Mouse (Mus musculus) kidney, adult 18-20 months (tissue): ENCODE results near the gene F11r.

Experiments used
- DNase-seq: peaks from one replicate; pipeline ENCODE4 v3.0.0; 2021

Gene F11r

DNA sequence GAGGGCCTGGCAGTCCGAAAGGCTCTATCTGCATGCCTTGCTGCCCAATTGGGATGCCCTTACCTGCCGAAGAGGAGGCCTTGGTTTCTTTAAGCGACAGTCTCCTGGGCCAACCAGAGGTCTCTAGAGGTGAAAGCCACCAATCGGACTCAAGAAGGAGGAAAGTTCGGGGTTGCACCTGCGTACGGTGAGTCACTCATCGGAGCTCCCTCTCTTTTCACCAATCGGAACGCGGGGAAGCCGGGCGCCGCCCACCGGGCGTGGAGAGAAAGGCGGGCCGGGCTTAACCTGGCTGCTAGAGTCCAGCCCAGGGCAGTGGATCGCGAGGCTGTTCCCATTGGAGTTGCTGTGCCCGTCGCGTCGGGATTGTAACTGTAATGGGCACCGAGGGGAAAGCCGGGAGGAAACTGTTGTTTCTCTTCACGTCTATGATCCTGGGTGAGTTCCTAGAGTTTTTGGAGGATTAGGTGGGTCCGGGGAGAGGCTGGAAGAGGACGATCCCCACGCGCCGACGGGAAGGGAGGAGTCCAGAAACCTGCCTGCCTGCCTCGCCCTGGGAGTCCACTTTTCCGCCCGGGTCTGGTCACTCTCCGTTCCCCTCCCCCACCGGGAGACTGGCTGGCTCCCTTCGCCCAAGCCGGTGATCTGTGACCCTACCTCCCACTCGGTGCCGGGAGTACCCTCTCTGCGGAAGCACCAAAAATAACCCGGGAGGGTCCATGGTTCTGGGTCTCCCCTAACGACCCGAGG, at the start of gene F11r:
F11r (plus strand) TSS at position 272 of the 750 bp plus-strand sequence.
- DNase-seq, result peak; percentile 97

DNA sequence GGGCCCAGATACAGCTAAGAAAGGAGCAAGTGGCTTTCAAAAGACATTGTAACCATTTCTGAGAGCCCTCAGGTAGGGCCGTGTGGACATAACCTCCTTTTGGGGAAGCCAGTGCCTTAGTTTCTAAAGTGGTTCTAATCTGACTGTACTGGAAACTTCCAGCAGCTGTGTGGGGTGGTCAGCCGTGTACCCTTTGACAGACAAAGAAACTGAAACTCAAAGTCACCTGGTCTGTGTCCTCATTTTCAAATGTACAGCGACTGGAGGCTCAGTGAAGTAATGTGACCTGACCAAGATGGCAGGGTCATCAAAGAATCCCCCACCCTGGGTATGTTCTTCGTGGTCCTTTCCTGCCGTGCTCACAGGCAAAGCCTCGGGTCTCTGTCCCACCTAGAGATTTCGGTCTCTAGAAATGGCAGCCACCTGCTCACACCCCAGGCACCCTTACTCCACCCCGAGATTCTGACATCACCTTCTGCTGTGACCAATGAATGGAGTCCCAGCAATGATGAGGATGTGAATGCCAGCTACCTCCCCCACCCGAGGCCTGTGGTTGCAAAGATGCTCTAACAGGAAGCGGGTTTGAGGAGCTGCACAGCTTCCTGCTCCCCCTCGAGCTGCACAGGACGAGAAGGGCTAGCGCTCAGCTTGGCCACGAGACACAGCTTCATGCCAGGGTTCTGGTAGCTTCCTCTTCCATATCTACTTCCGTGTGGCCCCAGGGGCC, 48.8 kb upstream of the F11r start, which contains the start of gene Arhgap30:
Arhgap30 (plus strand) TSS at position 579 of the 727 bp plus-strand sequence.
- DNase-seq, result no peak

DNA sequence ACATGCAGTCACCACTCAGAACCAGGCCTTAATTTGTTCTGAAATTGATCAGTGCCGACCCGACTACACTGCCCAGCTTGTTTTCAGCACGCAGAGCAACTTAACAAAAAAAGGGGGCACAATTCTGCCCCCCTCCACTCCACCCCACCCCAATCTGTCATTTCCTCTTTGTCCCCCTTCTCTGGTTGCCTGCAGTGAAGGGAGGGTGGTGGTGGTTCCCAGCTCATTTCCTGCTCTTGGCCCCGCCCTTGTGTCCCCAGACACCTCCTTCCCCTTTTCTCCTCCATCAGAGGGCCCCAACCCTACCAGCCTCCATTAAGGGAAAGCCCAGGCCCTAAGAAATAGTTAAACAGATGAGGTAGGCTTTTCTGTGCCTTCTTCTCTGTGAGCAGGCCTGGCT, 47.2 kb upstream of the F11r start:
- no peak for DNase-seq

DNA sequence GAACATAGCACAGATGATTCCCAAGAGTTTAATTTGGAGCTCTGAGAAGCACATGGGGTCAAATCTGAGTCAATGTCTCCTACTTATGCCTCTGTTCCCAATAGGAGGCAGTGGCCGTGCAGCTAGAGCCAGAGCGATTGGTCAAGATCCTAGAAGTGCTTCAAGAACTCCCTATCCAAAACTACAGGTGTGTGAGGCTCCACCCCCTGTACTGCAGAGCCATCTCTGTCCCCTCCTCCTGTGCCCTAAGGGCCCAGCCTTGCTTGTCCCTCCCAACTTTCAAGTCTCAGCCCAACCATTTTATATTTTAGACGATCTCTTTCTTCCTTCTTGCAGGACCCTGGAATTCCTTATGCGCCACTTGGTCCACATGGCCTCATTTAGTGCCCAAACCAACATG, 35.5 kb upstream of the F11r start:
- DNase-seq, result no peak

DNA sequence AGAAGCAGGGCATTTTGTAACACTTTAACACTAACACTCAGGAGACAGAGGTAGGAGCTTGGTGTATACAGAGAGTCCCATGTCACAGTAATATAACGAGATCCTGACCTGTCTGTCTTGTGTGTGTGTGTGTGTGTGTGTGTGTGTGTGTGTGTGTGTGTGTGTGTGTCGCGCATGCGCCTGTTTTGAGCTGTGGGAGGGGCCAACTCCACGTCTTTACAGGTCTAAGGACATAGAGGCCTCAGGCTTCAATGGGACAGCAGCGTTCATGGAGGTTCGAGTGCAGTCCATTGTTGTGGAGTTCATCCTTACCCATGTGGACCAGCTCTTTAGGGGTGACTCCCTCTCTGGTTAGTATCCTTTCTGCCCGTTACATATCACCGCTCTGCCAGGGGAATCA, 34.3 kb upstream of the F11r start:
- no peak for DNase-seq

DNA sequence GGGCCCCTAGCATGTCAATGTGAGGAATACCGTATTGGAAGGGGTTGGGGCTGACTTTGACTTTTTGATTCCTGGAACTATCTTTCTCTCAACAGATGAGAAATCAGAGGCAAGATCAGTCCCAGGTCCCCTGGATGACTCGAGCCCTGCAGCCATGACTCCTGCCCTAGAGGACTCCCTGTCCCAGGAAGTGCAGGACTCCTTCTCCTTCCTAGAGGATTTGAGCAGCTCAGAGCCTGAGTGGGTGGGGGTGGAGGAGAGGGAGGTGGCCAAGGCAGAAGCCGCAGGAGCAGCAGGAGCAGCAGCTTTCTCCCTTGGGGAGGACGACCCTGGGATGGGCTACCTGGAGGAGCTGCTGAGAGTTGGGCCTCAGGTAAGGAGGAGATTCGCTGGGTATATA, 30.1 kb upstream of the F11r start:
- no peak for DNase-seq

DNA sequence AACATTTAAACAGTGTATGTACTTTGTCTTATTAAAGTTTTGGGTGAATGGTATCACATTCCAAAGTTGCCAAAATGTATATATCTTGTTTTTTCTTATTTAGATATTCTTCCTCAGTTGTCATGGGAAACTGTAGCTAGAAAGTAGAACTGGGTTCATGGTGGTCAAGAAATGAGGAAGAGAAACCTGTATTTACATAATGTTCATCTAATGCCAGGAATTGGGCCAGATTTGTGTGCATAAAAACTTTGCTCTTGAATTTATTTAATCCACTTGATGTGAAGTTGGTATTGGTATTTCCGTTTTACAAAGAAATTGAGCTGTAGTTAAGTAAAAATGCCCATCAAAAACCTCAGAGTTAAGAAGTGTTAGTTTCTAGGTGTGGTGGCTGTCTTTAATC, 27.1 kb upstream of the F11r start:
- no peak for DNase-seq

DNA sequence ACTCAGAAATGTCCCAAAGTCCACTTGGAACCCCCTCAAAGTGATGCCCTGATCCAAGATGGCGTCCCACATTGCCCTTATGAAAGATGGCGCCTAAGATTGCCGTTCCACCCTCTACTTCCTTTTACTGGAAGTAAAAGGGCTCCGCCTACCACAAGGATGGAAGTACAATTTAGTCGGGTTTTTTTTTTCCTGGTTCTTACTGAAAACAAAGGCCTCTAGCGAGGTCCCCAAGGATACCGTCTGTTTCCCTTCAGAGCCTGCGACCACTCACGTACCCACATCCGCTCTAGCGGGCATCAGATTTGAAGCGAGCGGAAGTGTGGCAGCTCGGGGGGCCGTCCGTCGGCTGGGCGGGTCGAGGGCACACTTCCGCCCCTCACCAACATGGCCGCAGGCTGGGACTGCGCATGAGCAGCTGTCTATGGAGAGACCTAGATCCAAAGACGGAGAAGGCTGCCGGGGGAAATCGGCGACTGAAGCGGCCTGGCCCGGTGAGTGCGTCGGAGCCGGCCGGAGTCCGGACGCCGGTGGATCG, 26.3 kb upstream of the F11r start, which contains the start of gene Usf1:
Usf1 (plus strand) TSS at position 367 of the 538 bp plus-strand sequence.
- DNase-seq, result peak; percentile 95

DNA sequence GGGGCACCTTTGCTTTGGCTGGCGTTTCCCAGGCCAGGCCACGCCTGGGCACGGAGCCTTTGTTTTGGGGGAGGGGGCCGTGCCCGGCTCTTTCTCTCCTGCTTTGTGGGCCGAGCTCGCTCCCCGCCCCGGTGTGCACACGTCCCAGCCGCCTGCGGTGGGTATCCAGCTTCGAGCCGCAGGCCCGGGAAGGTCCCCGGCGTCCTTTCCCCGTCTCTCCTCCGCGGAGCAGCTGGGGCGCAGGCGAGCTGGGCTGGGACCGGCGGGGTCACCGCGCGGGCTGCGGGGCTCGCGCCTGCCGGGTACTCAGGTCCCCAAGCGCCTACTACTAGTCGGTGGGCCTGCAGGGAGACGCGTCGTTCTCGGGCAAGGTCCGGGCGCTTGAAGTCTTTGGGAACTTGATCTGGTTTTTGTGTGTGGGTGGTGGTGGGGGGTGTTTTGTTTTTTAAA, 25.8 kb upstream of the F11r start:
- DNase-seq, result no peak

DNA sequence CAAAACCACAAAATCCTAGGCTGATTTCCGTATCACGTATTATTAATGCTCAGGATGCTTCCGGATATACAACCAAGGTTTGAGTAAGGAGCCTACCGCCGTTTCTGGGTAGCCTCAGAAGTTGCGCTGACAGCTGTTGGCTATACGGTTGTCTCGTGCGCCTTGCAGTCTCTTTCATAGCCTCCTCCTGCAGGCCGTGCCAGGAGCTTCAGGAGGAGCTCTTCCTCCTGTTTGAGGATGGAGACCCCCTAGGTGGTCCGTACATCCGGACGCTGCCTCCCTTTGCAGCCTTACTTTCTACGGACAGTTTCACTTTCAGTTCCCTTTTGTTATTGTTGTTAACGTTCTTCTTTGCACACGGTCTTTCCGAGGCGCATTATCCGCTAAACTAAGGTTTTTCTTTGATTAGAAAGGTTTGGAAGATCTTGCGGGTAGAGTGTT, 25.3 kb upstream of the F11r start:
- peak; percentile 47 for DNase-seq

DNA sequence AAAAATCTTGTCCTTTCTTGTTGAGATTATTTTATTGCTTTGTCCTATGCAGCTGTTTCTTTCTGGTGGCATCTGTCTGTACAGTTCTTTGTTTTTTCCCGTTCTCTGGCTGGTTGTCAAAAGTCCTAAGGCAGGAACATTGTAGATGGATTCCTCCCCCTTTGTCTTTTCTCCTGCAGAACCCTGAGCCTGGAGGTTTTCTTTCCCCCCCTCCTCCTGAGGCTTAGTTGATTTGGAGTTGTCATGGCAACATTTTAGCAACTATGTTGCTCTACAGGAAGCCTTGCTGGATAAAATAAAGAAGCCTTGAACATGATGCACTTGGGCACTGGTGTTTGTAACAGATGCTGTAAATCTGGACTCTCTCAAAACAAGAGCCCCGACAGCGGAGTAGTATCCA, 24.9 kb upstream of the F11r start:
- no peak for DNase-seq

DNA sequence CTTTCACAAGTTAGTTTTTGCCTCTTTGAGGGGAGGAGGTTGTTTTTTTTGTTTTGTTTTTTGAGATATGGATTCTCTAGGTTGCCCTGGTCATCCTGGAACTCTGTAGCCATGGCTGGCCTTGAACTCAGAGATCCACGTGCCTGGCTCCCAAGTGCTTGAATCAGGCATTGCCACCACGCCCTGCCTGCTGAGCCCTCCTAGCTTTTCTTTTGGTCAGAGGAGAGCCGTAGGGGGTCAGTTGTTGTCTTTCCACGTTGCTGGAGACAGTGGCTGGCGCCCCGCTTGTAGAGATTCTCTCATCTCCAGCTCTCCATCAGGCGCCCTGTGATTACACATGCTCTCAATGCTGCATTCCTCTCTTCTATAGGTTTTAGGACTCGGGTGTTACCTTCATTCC, 23.7 kb upstream of the F11r start:
- no peak for DNase-seq

DNA sequence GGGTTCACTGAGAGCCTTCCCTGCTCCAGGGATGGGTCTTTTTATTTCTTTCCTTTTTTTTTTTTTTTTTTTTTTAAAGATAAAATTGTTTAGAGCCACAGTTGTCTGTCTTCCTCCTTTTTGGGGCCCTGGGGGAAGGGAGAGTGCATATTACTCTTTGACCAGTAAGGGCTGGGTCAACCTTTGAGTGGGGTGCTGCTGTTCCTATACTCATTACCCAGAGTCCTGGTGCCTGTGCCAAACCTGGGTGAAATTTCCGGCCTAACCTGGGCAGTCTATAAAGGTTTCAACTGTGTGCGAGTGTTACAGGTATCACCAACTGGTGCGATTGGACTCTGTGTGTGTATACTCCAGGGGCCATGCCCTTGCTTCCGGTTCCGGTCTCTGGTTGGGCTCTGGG, 18.7 kb upstream of the F11r start, which contains the start of gene Tstd1:
Tstd1 (plus strand) TSS at position 213 of the 400 bp plus-strand sequence.
- peak; percentile 66 for DNase-seq

DNA sequence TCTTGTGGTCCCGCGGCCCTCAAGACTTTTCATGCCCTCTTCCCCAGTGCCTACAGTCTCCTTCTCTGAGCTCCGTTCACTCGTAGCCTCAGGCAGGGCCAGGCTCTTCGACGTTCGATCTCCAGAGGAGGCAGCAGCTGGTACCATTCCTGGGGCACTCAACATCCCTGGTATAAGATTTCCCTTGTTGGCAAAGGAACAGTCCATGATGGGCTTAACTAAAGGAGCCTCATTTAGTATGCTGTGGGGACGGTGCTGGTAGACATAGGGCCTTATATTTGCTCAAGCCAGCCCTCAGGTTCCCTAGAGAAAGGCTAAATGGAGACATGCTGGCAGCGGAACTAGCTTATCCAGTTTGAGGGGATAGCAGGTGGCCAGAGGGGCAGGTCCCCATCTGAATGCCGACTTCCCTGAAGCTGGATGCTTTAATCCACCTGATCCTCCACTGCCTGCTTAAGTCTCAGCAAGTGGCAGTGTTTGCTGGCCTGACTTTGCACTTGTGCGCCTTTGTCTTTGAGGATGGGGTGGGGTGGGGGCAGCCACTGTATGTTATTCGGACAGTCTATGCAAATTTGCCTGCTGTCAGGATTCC, 17.9 kb upstream of the F11r start:
- DNase-seq, result no peak

DNA sequence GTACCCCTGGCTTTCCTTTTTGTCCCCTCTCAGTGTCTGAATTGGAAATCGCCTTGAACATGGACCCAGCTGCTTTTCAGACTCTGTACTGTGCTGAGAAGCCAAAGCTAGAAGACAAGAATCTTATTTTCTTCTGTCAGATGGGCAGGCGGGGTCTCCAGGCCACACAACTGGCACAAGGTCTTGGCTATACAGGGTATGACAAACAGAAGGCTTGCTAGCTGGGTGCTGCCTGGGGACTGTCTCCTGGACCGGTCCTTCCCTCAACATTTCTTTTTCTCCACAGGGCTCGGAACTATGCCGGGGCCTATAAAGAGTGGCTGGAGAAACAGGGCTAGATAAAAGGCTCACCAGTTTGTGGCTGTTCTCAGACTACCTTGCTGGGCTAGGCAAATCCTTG, 17.4 kb upstream of the F11r start:
- DNase-seq, result no peak

DNA sequence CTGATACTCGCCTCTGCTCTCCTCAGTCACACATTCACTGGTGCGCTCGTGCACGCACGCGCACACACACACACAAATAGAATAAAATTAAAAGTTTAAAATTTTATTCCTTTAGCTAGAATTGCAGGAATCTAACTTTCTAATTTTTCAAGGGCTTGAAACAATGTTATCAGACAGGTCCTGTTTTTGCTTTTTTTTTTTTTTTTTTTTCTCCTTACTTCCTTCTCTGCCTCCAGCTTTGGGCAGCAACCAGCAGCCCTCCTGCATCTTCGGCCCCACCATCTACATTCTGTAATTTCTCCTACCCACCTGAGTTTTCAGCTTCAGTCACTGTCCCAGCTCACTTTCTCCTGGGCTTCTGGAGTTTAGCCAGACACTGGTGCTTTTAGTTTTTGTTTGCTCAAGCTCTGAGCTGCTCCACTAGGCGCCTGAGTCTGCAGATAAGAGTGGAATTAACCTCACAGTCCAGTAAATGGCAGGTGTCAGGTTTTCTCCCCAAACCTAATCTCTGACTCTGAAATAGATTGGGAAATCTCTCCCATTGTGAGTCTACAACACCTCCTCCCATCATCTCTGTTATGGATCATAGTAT, 14.7 kb upstream of the F11r start:
- no peak for DNase-seq

DNA sequence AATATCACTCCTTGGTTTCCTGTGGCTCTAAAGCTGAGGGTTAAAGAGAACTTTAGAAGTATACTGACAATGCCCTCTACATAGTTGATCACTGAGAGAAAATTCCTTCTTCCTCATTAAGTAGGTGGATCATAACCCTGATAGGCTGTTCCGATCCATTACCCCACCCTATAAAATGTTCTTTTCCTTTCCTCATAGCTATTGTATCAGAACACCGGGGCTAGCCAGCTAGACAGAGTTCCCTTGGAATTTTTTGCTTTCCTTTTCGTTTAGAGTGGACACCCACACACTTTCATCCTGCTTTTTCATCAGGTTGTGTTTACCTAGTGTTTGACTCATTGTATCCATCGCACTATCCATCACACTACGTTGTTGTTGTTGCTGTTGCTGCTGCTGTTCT, 12.7 kb upstream of the F11r start:
- no peak for DNase-seq

DNA sequence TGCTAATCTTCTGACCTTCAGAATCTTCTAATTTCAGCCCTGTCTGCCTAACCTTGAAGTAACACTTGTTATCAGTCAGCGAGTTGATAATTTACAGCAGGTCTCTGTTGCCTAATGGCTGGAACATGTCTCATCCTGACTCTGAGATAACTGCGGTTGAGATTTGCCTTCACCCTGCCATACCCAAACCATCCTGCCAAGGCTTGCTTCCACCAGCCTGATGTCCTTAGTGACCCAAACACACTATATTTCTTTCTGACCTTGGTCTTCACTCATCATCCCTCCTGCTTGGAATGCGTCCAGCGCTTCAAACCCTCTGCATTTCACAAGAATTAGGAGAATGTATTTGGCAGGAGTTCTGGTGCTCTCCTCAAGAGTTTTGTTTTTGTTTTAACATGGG, 12.2 kb upstream of the F11r start:
- DNase-seq, result no peak

DNA sequence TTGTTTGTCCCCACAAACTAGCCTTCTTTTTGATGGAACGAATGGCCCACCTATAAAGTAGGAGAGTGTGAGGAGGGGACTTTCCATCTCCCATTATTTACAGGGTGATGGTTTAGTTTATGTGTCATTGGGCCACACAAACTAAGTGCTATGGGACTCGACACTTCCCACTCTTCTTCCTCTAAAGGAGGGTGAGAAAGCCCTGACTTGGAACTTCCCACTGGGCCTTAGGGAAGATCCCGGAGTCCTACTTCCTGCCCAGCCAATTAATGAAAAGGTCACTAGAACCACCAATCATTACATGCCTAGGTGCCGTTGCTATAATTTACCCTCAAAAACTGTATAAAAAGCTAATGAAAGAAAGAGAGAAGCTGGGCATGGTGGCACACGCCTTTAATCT, 5.2 kb upstream of the F11r start:
- no peak for DNase-seq

DNA sequence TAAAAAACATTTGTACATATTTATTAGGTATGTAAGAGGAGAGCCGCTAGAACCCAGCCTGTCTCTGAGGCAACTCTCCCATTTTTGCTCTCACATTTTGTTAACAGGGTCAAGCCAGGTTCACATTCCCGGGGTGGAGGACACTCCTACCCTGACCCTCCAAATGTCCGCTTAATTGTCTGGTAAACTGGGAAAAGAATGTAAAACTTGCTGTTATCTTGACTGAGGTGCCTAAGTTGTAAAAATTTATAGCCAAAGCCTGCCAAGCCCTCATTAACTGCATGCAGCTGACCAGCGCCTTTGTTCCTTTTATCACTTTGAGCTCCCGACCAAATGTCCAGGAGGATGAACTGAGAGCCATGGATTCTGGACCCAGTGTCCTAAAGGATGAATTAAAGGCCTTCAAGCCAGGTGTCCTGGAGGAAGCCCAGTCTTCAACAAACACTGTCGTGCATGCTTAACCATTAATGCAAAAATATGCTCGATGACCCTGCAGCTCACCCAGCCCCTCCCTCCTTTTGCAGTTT, 2.0 kb upstream of the F11r start:
- DNase-seq, result no peak

DNA sequence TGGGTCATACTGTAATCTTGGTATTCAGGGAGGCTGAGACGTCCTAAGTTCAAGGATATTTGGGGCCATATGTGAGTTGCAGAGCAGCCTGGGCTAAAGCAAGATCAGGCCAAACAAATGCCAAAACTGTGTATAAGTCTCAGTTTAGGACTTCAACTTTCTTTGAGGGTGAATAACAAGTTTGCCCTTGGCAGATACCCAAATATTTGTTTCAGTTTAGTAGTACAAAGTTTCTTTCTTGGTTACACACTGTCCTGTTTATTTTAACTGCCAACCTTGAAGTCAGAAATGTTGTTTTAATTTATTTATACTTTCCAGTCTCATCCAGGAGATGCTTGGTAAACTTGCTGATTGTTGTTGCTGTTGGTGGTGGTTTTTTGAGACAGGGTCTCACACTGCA, 1.4 kb upstream of the F11r start:
- no peak for DNase-seq

DNA sequence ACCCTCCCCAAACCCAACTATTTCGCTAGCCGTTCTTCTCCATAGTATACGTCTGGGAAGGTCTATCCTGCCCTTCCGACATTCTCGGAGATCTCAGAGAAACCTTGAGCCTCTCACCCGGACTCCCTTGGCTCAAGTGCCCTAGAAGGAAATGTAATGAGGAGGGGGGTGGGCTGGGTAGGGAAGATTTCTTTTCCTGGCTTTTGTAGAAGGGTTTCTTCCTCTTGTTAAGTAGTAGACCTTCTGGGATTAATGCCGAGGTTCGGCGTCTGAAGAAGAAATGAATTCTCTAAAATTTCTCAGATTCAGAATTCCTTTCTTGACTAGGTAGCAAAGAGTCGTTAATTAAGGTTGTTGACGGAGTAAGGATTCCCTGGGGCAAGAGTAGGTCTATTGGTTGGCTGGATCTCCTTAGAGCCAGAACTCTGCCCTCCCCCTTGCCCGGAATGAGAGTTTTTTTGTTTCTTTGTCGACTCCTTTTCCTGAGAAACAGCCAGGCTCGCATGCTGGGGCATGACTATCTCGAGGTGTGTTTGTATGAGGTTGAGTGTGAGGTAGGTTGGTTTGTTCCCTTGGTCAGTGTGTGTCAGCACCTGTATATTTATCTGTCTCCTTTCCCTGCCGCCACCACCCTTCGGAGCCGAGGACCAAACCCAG, 807 bp downstream of the F11r start:
- peak; percentile 48 for DNase-seq
